Mouse (Mus musculus): Measurements from ENCODE around the gene Fgfr2. TPM values are rescaled to one million over a fixed set of nuclear protein-coding genes. Genes with fewer than 3 reads are reported as not detected.

The Fgfr2 gene
- polyA plus RNA-seq, 1 experiment: 12.0 TPM

DNA sequence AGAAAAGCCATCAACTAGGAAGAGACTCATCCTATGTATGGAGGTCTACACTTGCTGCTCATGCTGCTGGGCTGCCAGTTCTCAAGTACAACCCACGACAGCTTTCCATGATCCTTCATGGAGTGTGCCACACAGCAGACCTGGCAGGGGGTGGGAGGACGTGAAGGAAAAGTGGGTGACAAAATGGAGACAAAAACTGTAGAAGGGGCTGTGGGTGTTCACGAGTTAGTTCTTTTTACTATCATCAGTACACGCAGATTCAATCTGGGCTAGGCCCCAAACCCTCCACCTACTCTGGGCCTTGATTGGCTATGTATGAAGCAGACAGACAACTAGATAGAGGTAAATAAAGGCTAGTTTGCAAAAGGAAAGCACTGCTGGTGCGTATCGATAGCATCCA is 359.8 kb downstream of the Fgfr2 start:
- Histone ChIP-seq H3K4me1 (ENCODE audit: control insufficient read depth, insufficient read depth, insufficient read length, low read length) (peaks cover 30% of the 10 kb centered on the region), H3K27ac (replicated peaks; ENCODE audit: low read depth, low read length) (peak overlapping the region; percentile 47; the same call in 1 of the 2 replicates), H3K4me3 (ENCODE audit: insufficient read depth, low read depth, low read length) (no peak overlapping the region)

DNA sequence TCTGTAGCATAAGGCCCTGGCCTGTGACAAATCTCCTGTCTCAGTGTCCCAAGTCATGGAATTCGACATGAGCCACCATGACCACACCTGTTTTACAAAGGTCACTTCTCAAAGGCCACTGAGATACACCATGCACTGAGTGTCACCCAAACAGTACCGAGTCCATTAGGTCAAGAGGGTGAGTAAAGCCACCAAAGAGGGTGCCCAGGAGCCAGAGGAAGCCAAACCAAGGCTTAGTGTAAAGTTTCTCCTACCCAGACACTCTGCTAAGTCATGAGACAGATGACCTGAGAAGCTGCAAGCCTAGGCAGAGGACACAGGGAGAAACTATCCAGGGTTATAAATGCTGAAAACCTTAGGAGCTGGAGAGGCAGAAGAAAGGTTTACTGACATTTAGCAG is 361.7 kb downstream of the Fgfr2 start:
- Histone ChIP-seq H3K27ac (replicated peaks; ENCODE audit: low read depth, low read length) (no peak overlapping the region), H3K4me3 (ENCODE audit: insufficient read depth, low read depth, low read length) (no peak overlapping the region)

GRCm38 (mm10) chr7:132760589-132761180 is 362.5 kb downstream of the Fgfr2 start:
- Histone ChIP-seq H3K4me1 (ENCODE audit: control insufficient read depth, insufficient read depth, insufficient read length, low read length) (peaks cover 13% of the 10 kb centered on the region), H3K27ac (replicated peaks; ENCODE audit: low read depth, low read length) (no peak overlapping the region), H3K4me3 (ENCODE audit: insufficient read depth, low read depth, low read length) (no peak overlapping the region)

More for the DNA sequence above, 361.7 kb downstream of the Fgfr2 start:
- peaks cover 20% of the 10 kb centered on the region for H3K4me1 ChIP-seq (ENCODE audit: control insufficient read depth, insufficient read depth, insufficient read length, low read length)

DNA sequence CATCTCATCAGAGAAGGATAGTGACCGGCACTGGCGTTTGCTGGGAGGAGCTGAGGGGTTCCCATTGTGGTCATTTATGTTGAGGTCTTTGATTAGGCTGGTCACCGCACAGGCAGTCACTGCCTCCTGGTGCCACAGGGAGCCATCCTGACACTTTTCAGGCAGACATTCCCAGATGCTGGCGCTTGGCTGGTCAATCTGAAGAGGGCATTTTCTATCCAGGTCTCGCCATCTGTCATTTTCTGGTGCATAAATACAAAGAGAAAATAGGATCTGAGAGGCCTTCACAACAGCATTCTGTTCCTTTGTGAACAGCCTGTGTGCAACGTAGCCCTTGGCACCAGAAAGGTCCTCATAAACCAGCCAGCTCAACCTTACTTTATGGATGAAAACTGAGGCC is 363.2 kb downstream of the Fgfr2 start:
- Histone ChIP-seq H3K27ac (replicated peaks; ENCODE audit: low read depth, low read length) (no peak overlapping the region), H3K4me1 (ENCODE audit: control insufficient read depth, insufficient read depth, insufficient read length, low read length) (peaks cover 10% of the 10 kb centered on the region), H3K4me3 (ENCODE audit: insufficient read depth, low read depth, low read length) (no peak overlapping the region)

DNA sequence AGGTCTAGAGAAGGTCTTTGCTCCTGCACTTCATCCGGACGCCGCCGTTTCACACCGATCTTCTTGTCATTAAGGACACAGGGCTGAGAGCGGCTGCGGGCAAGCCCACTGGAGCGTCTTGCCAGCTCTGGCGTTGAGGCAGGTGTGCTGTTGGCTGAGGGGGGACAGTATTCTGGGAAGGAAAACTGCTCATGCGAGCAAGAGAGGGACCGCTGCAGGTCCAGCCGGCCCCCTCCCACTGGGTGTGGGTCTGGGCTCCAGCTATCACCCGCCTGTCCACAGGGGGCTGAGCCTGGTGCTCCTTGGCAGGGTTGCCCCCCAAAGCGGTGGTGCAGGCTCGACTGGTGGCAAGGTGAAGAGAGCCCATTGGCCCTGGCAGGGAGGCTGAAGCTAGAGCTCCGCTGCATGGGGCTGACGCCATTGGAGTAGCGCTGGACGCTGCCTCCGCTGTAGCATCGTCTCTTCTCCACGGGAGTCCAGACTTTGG is 363.7 kb downstream of the Fgfr2 start:
- no peak overlapping the region for H3K4me3 ChIP-seq (ENCODE audit: insufficient read depth, low read depth, low read length)
- peaks cover 15% of the 10 kb centered on the region for H3K4me1 ChIP-seq (ENCODE audit: control insufficient read depth, insufficient read depth, insufficient read length, low read length)
- H3K27ac ChIP-seq (replicated peaks; ENCODE audit: low read depth, low read length): no peak overlapping the region

DNA sequence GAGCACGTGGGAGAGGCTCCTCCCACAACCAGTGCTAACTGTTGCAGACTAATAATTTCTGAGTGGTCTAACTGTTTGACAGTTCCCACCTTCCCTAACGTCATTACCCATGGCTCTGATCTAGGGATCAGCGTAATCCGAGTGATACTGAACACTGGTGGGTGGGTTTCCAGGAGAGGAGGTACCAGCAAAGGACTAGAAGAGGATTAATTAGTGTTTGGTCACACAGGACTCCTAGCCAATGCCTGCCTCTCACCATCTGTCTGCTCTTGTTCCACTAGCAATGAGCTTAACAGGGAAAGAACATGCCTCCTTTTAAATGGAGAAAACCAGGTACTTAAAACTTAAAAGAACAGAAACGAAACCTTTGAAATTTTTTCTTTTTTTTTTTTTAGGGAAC is 364.3 kb downstream of the Fgfr2 start:
- H3K27ac ChIP-seq (replicated peaks; ENCODE audit: low read depth, low read length): no peak overlapping the region
- H3K4me1 ChIP-seq (ENCODE audit: control insufficient read depth, insufficient read depth, insufficient read length, low read length): peaks cover 14% of the 10 kb centered on the region
- no peak overlapping the region for H3K4me3 ChIP-seq (ENCODE audit: insufficient read depth, low read depth, low read length)

DNA sequence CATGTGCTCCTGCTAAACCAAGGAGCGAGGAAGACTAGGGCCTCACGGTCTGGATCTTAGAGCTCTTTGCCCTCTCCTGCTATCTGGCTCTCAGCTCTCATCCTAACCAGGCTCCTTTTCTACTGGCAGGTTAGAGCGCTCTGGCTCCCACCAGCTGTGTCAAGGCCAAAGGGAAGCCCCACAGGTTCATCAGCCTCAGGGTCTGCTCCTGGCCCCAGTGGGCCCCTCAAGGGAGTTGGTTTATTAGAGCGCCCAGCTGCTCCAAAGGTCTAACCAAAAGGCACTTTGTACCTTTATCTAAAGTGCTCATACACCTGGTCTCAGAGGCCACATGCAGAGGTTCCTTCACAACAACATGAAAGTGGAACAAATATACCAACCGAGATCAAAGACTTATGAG is 366.8 kb downstream of the Fgfr2 start:
- H3K4me1 ChIP-seq (ENCODE audit: control insufficient read depth, insufficient read depth, insufficient read length, low read length): peaks cover 32% of the 10 kb centered on the region
- no peak overlapping the region for H3K4me3 ChIP-seq (ENCODE audit: insufficient read depth, low read depth, low read length)
- H3K27ac ChIP-seq (replicated peaks; ENCODE audit: low read depth, low read length): no peak overlapping the region

DNA sequence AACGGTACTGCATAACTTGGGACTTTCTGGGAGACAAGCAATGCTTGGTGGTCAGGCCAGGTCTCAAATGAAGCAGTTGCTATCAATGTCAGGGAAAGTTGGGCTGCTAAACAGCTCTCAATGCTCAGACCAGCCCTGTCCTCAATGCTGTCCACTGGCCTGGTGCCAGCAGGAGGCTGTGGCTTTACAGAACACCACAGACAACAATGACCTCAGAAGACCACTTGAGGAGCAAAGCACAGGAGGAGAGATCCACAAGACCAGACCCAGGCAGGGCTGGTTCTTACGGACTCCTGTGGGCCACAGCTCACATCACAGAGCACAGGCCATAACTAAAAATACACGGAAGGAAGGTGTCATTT is 368.8 kb downstream of the Fgfr2 start:
- peak overlapping the region; percentile 15 for H3K27ac ChIP-seq (replicated peaks; ENCODE audit: low read depth, low read length)

DNA sequence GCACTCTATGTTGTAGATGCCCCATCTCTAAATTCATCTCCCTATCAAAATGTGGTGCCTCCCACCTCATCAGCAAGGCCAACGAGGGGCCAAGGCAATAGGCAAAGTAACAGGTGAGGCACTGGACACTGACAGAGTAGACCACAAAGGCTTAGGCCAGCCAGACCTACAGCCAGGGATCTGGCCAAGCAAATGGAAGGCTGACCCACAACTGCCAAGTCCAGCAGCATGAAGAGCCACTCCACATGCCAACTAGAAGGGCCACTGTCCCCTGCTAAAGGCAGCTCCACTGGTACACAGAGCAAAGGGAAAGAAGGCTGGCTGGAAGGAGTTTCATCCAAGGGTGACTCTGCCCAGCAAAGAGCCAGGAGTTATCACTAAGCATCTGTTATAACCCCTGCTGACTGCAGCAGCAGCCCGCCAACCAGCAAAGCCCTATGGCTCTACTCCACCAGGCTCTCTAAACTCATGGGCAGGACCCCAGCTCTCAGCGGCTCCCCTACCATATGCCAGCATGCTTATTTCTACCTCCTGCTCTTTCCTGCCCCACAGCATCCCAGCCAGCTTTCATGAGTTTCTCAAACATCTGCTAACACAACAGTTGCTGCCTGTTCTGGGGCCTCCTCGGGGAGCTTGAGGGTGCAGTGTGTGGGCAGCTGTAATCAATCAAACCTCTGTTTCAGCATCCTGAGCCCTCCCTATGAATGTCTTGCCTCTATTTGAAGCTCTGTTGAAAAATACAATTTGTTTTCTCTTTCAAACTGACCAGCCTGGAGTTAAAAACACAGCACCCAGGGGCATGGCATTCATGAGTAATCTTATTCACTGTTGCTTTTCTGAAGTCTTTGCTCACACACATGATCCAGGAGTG is 369.4 kb downstream of the Fgfr2 start:
- H3K27ac ChIP-seq (replicated peaks; ENCODE audit: low read depth, low read length): peak overlapping the region; percentile 15; the same call in 1 of the 2 replicates
- no peak overlapping the region for H3K4me3 ChIP-seq (ENCODE audit: insufficient read depth, low read depth, low read length)
- H3K4me1 ChIP-seq (ENCODE audit: control insufficient read depth, insufficient read depth, insufficient read length, low read length): peaks cover 40% of the 10 kb centered on the region

More for the DNA sequence above, 368.8 kb downstream of the Fgfr2 start:
- Histone ChIP-seq H3K4me1 (ENCODE audit: control insufficient read depth, insufficient read depth, insufficient read length, low read length) (peaks cover 36% of the 10 kb centered on the region), H3K4me3 (ENCODE audit: insufficient read depth, low read depth, low read length) (no peak overlapping the region)

GRCm38 (mm10) chr7:132751716-132752115 is 371.4 kb downstream of the Fgfr2 start:
- peaks cover 59% of the 10 kb centered on the region for H3K4me1 ChIP-seq (ENCODE audit: control insufficient read depth, insufficient read depth, insufficient read length, low read length)
- peak overlapping the region; percentile 27; the same call in 1 of the 2 replicates for H3K27ac ChIP-seq (replicated peaks; ENCODE audit: low read depth, low read length)
- H3K4me3 ChIP-seq (ENCODE audit: insufficient read depth, low read depth, low read length): no peak overlapping the region

DNA sequence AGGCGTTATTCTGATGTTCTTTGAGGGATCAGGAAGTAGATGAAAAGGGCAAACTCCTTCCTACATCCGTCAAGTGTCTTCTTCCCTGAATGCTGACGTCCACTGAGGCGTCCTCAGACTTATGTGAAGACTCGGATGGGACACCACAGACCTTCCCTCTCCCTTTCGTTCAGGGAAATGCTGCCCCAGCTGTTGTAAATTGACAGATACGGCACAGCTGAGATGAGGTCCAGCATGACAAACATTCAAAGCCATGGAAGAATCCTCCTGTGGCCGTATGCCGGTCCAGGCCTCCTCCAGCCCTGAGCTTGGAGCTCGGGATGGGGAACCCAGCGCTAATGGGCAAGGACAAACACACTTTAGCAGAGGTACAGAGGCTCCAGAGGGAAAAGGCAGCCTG is 373.6 kb downstream of the Fgfr2 start:
- 0 out of 2 replicates have a peak overlapping the region, but pooled peaks have one; percentile 21 for H3K27ac ChIP-seq (replicated peaks; ENCODE audit: low read depth, low read length)
- H3K4me3 ChIP-seq (ENCODE audit: insufficient read depth, low read depth, low read length): no peak overlapping the region
- peaks cover 57% of the 10 kb centered on the region for H3K4me1 ChIP-seq (ENCODE audit: control insufficient read depth, insufficient read depth, insufficient read length, low read length)

DNA sequence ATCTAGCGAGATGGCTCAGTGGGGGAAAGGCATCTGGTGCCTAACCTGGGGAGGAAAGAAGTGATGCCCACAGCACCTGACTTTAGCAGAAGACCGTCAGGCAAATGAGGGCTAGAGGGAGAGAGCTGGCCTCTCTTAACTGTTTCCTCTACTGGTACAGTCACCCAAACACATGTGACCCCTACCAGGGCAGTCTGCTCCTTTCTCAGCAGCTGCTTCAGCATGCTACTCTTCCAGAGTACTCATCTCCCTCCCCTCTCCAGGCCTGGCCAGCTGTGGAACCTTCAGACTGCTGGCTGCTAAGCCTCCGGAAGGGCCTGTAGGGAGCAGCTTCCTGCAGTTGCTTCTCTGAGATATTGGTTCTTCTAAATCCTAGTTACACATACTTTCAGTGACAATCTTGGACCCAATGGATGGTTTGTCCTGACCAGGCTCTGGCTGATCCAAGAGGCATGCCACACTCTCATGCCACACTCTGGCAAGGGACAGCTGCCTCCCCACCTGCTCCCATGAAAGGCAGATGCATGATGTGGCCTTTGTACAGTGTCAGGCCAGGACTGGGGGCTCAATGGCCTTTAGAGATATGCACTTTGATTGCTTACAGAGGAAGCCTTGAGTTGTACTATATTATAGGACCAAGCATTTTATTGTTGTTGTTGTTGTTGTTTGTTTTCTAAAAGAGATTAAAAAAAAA is 374.9 kb downstream of the Fgfr2 start:
- Histone ChIP-seq H3K4me3 (ENCODE audit: insufficient read depth, low read depth, low read length) (no peak overlapping the region), H3K4me1 (ENCODE audit: control insufficient read depth, insufficient read depth, insufficient read length, low read length) (peaks cover 48% of the 10 kb centered on the region), H3K27ac (replicated peaks; ENCODE audit: low read depth, low read length) (peak overlapping the region; percentile 45; the same call in 1 of the 2 replicates)

- peak overlapping the region; percentile 23 for H3K27ac ChIP-seq (replicated peaks; ENCODE audit: low read depth, low read length)
- peaks cover 40% of the 10 kb centered on the region for H3K4me1 ChIP-seq (ENCODE audit: control insufficient read depth, insufficient read depth, insufficient read length, low read length)
- no peak overlapping the region for H3K4me3 ChIP-seq (ENCODE audit: insufficient read depth, low read depth, low read length)
Measured at GRCm38 (mm10) chr7:132747096-132747495, 376.1 kb downstream of the Fgfr2 start.

- H3K27ac ChIP-seq (replicated peaks; ENCODE audit: low read depth, low read length): no peak overlapping the region
- H3K4me3 ChIP-seq (ENCODE audit: insufficient read depth, low read depth, low read length): no peak overlapping the region
- peaks cover 25% of the 10 kb centered on the region for H3K4me1 ChIP-seq (ENCODE audit: control insufficient read depth, insufficient read depth, insufficient read length, low read length)
Measured at GRCm38 (mm10) chr7:132742912-132743311, 380.2 kb downstream of the Fgfr2 start.

GRCm38 (mm10) chr7:132739829-132740228 is 383.3 kb downstream of the Fgfr2 start:
- Histone ChIP-seq H3K4me3 (ENCODE audit: insufficient read depth, low read depth, low read length) (no peak overlapping the region), H3K27ac (replicated peaks; ENCODE audit: low read depth, low read length) (no peak overlapping the region), H3K4me1 (ENCODE audit: control insufficient read depth, insufficient read depth, insufficient read length, low read length) (peaks cover 30% of the 10 kb centered on the region)
